8 mouse cellular contexts compared by ENCODE assay signal in the genomic region with DNA sequence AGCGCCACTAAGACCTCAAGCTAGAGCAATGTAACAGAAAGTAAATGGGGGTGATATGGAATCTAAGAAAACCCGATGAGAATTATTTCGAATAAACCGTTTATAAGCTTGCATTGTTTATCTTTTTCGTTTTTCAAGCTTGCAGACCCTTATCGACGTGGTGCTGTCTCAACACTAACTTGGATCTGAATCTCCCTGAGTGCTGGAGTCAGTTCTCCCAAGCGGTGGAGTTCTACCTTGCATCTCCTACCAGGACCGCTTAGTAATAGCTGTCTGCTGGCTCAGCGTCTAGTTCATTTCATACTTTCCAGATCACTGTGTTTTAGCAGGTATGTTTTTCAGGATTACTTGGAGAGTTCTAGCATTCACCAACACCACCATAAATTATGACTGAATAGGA. TPM values are rescaled to one million over a fixed set of nuclear protein-coding genes. Genes with fewer than 3 reads are reported as not detected.
DNase-seq lines count a peak whose midpoint lies in the region; ATAC-seq and TF ChIP-seq lines count a peak whose summit lies in the region.

No protein-coding gene starts in this region.

- peaks cover 21% of the 10 kb centered on the region for H3K36me3 ChIP-seq in heart, embryonic 14.5 days (ENCODE audit: control insufficient read depth, insufficient read depth, low read length)
- H3K36me3 ChIP-seq in G1E (replicated peaks), result peaks cover 37% of the 10 kb centered on the region
- H3K36me3 ChIP-seq in forebrain, embryonic 16.5 days (ENCODE audit: control insufficient read depth, insufficient read depth), result no peaks in the 10 kb centered on the region; the same call in 1 of the 2 replicates

- no peak for DNase-seq in heart, postnatal 4 days
- no peak for DNase-seq in G1E (ENCODE audit: low spot score)
- no peak for DNase-seq in embryo, embryonic 10 days (ENCODE audit: low spot score)
- no peak for DNase-seq in ovary, postnatal 10 days (ENCODE audit: low spot score)
- no peak for DNase-seq in adrenal gland, adult 18-20 months (ENCODE audit: low spot score in 2 of 2)

- peak overlapping the region; percentile 88 for H3K9ac ChIP-seq in heart, embryonic 14.5 days (ENCODE audit: low read length)
- peak overlapping the region; percentile 56 for H3K9ac ChIP-seq in forebrain, embryonic 16.5 days (replicated peaks; ENCODE audit: low read depth, low read length)

- H3K4me2 ChIP-seq in heart, embryonic 14.5 days (ENCODE audit: low read length), result peak overlapping the region; percentile 83
- H3K4me2 ChIP-seq in forebrain, embryonic 16.5 days (ENCODE audit: low read length), result peak overlapping the region; percentile 98

- ATAC-seq in heart, embryonic 14.5 days (ENCODE audit: insufficient number of reproducible peaks, insufficient read depth, low FRiP score, low read depth), result no peak
- no peak for ATAC-seq in G1E (ENCODE audit: extremely low read depth, insufficient number of reproducible peaks, low FRiP score, poor library complexity, severe bottlenecking)
- ATAC-seq in forebrain, embryonic 16.5 days, result peak; percentile 7; the same call in 1 of the 2 replicates
- peak; percentile 53 for ATAC-seq in megakaryocyte-erythroid progenitor cell, adult 5-6 weeks (replicated peaks; ENCODE audit: low FRiP score, low TSS enrichment, poor library complexity, severe bottlenecking)

- no peak for TF ChIP-seq CTCF in G1E (IDR thresholded peaks at IDR 0.05; ENCODE audit: low read depth, low read length)

- WGBS in heart, embryonic 14.5 days, result 12% methylated on average over 10 of the region's 10 CpGs
- WGBS in forebrain, embryonic 16.5 days, result 13% methylated on average over 10 of the region's 10 CpGs

- no peaks in the 10 kb centered on the region for H3K9me3 ChIP-seq in heart, embryonic 14.5 days (ENCODE audit: control insufficient read depth, low read length)
- no peaks in the 10 kb centered on the region for H3K9me3 ChIP-seq in G1E (replicated peaks)
- H3K9me3 ChIP-seq in forebrain, embryonic 16.5 days (ENCODE audit: control insufficient read depth, low read length), result no peaks in the 10 kb centered on the region

- peaks cover 0 to 4% of the 10 kb centered on the region in 2 experiments; a peak in 2 of 4 replicates for H3K4me1 ChIP-seq in heart, embryonic 14.5 days (ENCODE audit: control insufficient read depth in 2 of 2, insufficient read depth in 2 of 2, low read length in 2 of 2)
- H3K4me1 ChIP-seq in G1E (ENCODE audit: insufficient read depth, low read depth, low read length), result peaks cover 20% of the 10 kb centered on the region
- H3K4me1 ChIP-seq in forebrain, embryonic 16.5 days (replicated peaks; ENCODE audit: control insufficient read depth, insufficient read depth, low read length), result peaks cover 24% of the 10 kb centered on the region

- peak overlapping the region; percentile 95 to 97 for H3K4me3 ChIP-seq in heart, embryonic 14.5 days (ENCODE audit: control insufficient read depth in 1 of 2, insufficient read depth in 1 of 2, low read depth in 1 of 2, low read length in 2 of 2)
- peak overlapping the region; percentile 83 for H3K4me3 ChIP-seq in G1E (ENCODE audit: low read depth, low read length)
- H3K4me3 ChIP-seq in forebrain, embryonic 16.5 days (replicated peaks; ENCODE audit: low read length), result peak overlapping the region; percentile 62

- no peaks in the 10 kb centered on the region for H3K27me3 ChIP-seq in heart, embryonic 14.5 days (ENCODE audit: control insufficient read depth, insufficient read depth, low read length)
- H3K27me3 ChIP-seq in G1E (ENCODE audit: insufficient read depth, low read length), result no peaks in the 10 kb centered on the region
- no peaks in the 10 kb centered on the region for H3K27me3 ChIP-seq in forebrain, embryonic 16.5 days (replicated peaks; ENCODE audit: control insufficient read depth, insufficient read depth, low read length)

- H3K27ac ChIP-seq in heart, embryonic 14.5 days (replicated peaks in 1 of 2; ENCODE audit: control insufficient read depth in 1 of 2, insufficient read depth in 1 of 2, low read depth in 2 of 2, low read length in 2 of 2), result no peak overlapping the region
- H3K27ac ChIP-seq in forebrain, embryonic 16.5 days (ENCODE audit: low read length), result peak overlapping the region; percentile 56; the same call in 1 of the 2 replicates

RNA-seq across cellular contexts. Expression of a gene that starts 0.6 kb away (rescaled TPM):
- polyA plus RNA-seq in heart, embryonic 14.5 days (2014; fragmentation: Nextera tagmentation; extraction: Ambion mirVana), result 27.2 and 28.5 TPM in 2 replicates
- total RNA-seq in heart, postnatal 4 days (2021), result 10 to 100 TPM; 25.1 to 25.4 TPM
- total RNA-seq in G1E (2014; fragmentation: Nextera tagmentation), result 25.7 and 30.6 TPM in 2 replicates
- total RNA-seq in G1E (2017), result 25.9 and 33.4 TPM in 2 replicates
- polyA plus RNA-seq in G1E (2012), result 1.8 and 2.2 TPM in 2 replicates
- 31.6 and 33.7 TPM in 2 replicates for polyA plus RNA-seq in forebrain, embryonic 16.5 days (2015; fragmentation: Nextera tagmentation; extraction: Ambion mirVana)
- 20.3 and 23.3 TPM in 2 replicates for total RNA-seq in megakaryocyte-erythroid progenitor cell, adult 5-6 weeks (2014; fragmentation: Nextera tagmentation)
- 42.8 and 43.0 TPM in 2 replicates for total RNA-seq in megakaryocyte-erythroid progenitor cell, adult 5-6 weeks (2017)
- 10 to 100 TPM; 23.1 to 26.9 TPM for total RNA-seq in adrenal gland, adult 18-20 months (2021)

RNA-seq across cellular contexts. Expression of a gene that starts 4.0 kb away (rescaled TPM):
- polyA plus RNA-seq in heart, embryonic 14.5 days (2014; fragmentation: Nextera tagmentation; extraction: Ambion mirVana), result 16.7 and 19.4 TPM in 2 replicates
- 1 to 10 TPM; 6.5 to 7.2 TPM for total RNA-seq in heart, postnatal 4 days (2021)
- 20.4 and 42.2 TPM in 2 replicates for total RNA-seq in G1E (2014; fragmentation: Nextera tagmentation)
- 66.3 and 80.5 TPM in 2 replicates for total RNA-seq in G1E (2017)
- polyA plus RNA-seq in G1E (2012), result 2.1 and 2.5 TPM in 2 replicates
- 43.3 and 45.4 TPM in 2 replicates for polyA plus RNA-seq in forebrain, embryonic 16.5 days (2015; fragmentation: Nextera tagmentation; extraction: Ambion mirVana)
- total RNA-seq in megakaryocyte-erythroid progenitor cell, adult 5-6 weeks (2014; fragmentation: Nextera tagmentation), result 29.0 and 43.7 TPM in 2 replicates
- 62.6 and 67.7 TPM in 2 replicates for total RNA-seq in megakaryocyte-erythroid progenitor cell, adult 5-6 weeks (2017)
- total RNA-seq in adrenal gland, adult 18-20 months (2021), result 10 to 100 TPM; 11.4 to 11.9 TPM

RNA-seq across cellular contexts. Expression of a gene that starts 32.5 kb away (rescaled TPM):
- polyA plus RNA-seq in heart, embryonic 14.5 days (2014; fragmentation: Nextera tagmentation; extraction: Ambion mirVana), result 10.2 and 10.8 TPM in 2 replicates
- 1 to 10 TPM; 7.3 to 7.6 TPM for total RNA-seq in heart, postnatal 4 days (2021)
- 17.4 and 17.6 TPM in 2 replicates for total RNA-seq in G1E (2014; fragmentation: Nextera tagmentation)
- total RNA-seq in G1E (2017), result 18.2 and 24.9 TPM in 2 replicates
- polyA plus RNA-seq in G1E (2012), result 1.9 and 2.9 TPM in 2 replicates
- 22.7 and 25.5 TPM in 2 replicates for polyA plus RNA-seq in forebrain, embryonic 16.5 days (2015; fragmentation: Nextera tagmentation; extraction: Ambion mirVana)
- 12.6 and 14.9 TPM in 2 replicates for total RNA-seq in megakaryocyte-erythroid progenitor cell, adult 5-6 weeks (2014; fragmentation: Nextera tagmentation)
- total RNA-seq in megakaryocyte-erythroid progenitor cell, adult 5-6 weeks (2017), result 25.6 and 38.2 TPM in 2 replicates
- 1 to 10 TPM; 6.7 to 6.9 TPM for total RNA-seq in adrenal gland, adult 18-20 months (2021)

RNA-seq across cellular contexts. Expression of a gene that starts 59.1 kb away (rescaled TPM):
- 7.6 and 8.3 TPM in 2 replicates for polyA plus RNA-seq in heart, embryonic 14.5 days (2014; fragmentation: Nextera tagmentation; extraction: Ambion mirVana)
- total RNA-seq in heart, postnatal 4 days (2021), result 1 to 10 TPM; 6.7 to 7.0 TPM
- total RNA-seq in G1E (2014; fragmentation: Nextera tagmentation) (33.7 and 37.8 TPM in 2 replicates), G1E (2017) (10.2 and 13.2 TPM in 2 replicates)
- 22.4 and 26.8 TPM in 2 replicates for polyA plus RNA-seq in G1E (2012)
- polyA plus RNA-seq in forebrain, embryonic 16.5 days (2015; fragmentation: Nextera tagmentation; extraction: Ambion mirVana), result 7.5 and 8.0 TPM in 2 replicates
- total RNA-seq in megakaryocyte-erythroid progenitor cell, adult 5-6 weeks (2014; fragmentation: Nextera tagmentation), result 11.2 and 12.1 TPM in 2 replicates
- 7.7 and 9.4 TPM in 2 replicates for total RNA-seq in megakaryocyte-erythroid progenitor cell, adult 5-6 weeks (2017)
- total RNA-seq in adrenal gland, adult 18-20 months (2021), result 10 to 100 TPM; 17.0 to 30.0 TPM

Comparison
In these comparisons a context has a peak if more than half of its experiments do, and no peak if none do; other contexts are left out.
1. ATAC-seq: peak in forebrain, embryonic 16.5 days (single experiment) and megakaryocyte-erythroid progenitor cell, adult 5-6 weeks (single experiment); none in heart, embryonic 14.5 days (single experiment) and G1E (single experiment).
2. Peak in every context shown above with its lines, with median percentiles within 50 percentile points of each other: H3K4me3 ChIP-seq.